Comparison of ENCODE assay signal across 29 mouse cellular contexts in genomic region chr1:181131915-181132314, GRCm38 (mm10). TPM values are rescaled to one million over a fixed set of nuclear protein-coding genes. Genes with fewer than 3 reads are reported as not detected.
DNase-seq lines count a peak whose midpoint lies in the region; ATAC-seq and TF ChIP-seq lines count a peak whose summit lies in the region.
"Had no signal": no experiment of that assay in that cellular context is flagged by ENCODE, and none has a peak within 500 bp of the region (broad histone marks: within the 10 kb centered on the region; RNA-seq: fewer than 3 reads in every experiment).

No protein-coding gene starts in this region.

- no peak overlapping the region for H3K4me3 ChIP-seq in midbrain, embryonic 11.5 days (ENCODE audit: low read depth, low read length)
- no peak overlapping the region for H3K4me3 ChIP-seq in midbrain, embryonic 15.5 days
- no peak overlapping the region for H3K4me3 ChIP-seq in thymus, adult 2 months (ENCODE audit: control insufficient read depth, insufficient read depth, low read length)
- H3K4me3 ChIP-seq: embryonic facial prominence, embryonic 12.5 days; forebrain, embryonic 15.5 days; hindbrain, embryonic 10.5 days; hindbrain, embryonic 15.5 days; kidney, embryonic 15.5 days; layer of hippocampus, adult 2 months; left cerebral cortex, adult 2 months; limb, embryonic 12.5 days; liver, embryonic 15.5 days; lung, embryonic 15.5 days; megakaryocyte, embryonic 14.5 days; midbrain, embryonic 13.5 days; stomach, embryonic 15.5 days had no signal

- H3K27me3 ChIP-seq in midbrain, embryonic 11.5 days (ENCODE audit: control insufficient read depth, insufficient read depth, low read length): no peaks in the 10 kb centered on the region
- no peaks in the 10 kb centered on the region for H3K27me3 ChIP-seq in midbrain, embryonic 15.5 days (replicated peaks)
- no peaks in the 10 kb centered on the region for H3K27me3 ChIP-seq in thymus, adult 2 months (ENCODE audit: control insufficient read depth, insufficient read depth, low read length)
- H3K27me3 ChIP-seq: embryonic facial prominence, embryonic 12.5 days; forebrain, embryonic 15.5 days; hindbrain, embryonic 15.5 days; kidney, embryonic 15.5 days; limb, embryonic 12.5 days; liver, embryonic 15.5 days; lung, embryonic 15.5 days; megakaryocyte, embryonic 14.5 days; midbrain, embryonic 13.5 days; stomach, embryonic 15.5 days had no signal

- H3K36me3 ChIP-seq in midbrain, embryonic 11.5 days (ENCODE audit: control insufficient read depth, insufficient read depth, low read length): peaks cover 12% of the 10 kb centered on the region; the same call in 1 of the 2 replicates
- peaks cover 68% of the 10 kb centered on the region for H3K36me3 ChIP-seq in midbrain, embryonic 15.5 days (replicated peaks)
- H3K36me3 ChIP-seq in thymus, adult 2 months (ENCODE audit: control insufficient read depth, insufficient read depth, low read length): peaks cover 71% of the 10 kb centered on the region

- WGBS in midbrain, embryonic 11.5 days: 91% methylated on average over 6 of the region's 6 CpGs
- 91% methylated on average over 6 of the region's 6 CpGs for WGBS in midbrain, embryonic 15.5 days
- WGBS in thymus, adult 2 months: 98% methylated on average over 6 of the region's 6 CpGs

- H3K4me1 ChIP-seq in midbrain, embryonic 11.5 days (ENCODE audit: control insufficient read depth, insufficient read depth, low read length): no peaks in the 10 kb centered on the region
- H3K4me1 ChIP-seq in midbrain, embryonic 15.5 days: no peaks in the 10 kb centered on the region
- no peaks in the 10 kb centered on the region for H3K4me1 ChIP-seq in thymus, adult 2 months (replicated peaks; ENCODE audit: control insufficient read depth, insufficient read depth, low read length)
- H3K4me1 ChIP-seq: embryonic facial prominence, embryonic 12.5 days; forebrain, embryonic 15.5 days; hindbrain, embryonic 10.5 days; hindbrain, embryonic 15.5 days; kidney, embryonic 15.5 days; limb, embryonic 12.5 days; liver, embryonic 15.5 days; lung, embryonic 15.5 days; midbrain, embryonic 13.5 days; stomach, embryonic 15.5 days had no signal

- no peak overlapping the region for H3K27ac ChIP-seq in midbrain, embryonic 11.5 days (ENCODE audit: low read depth, low read length)
- H3K27ac ChIP-seq in midbrain, embryonic 15.5 days: no peak overlapping the region
- no peak overlapping the region for H3K27ac ChIP-seq in thymus, adult 2 months (ENCODE audit: control insufficient read depth, insufficient read depth, low read length)
- H3K27ac ChIP-seq: embryonic facial prominence, embryonic 12.5 days; forebrain, embryonic 15.5 days; hindbrain, embryonic 10.5 days; hindbrain, embryonic 15.5 days; kidney, embryonic 15.5 days; layer of hippocampus, adult 2 months; left cerebral cortex, adult 2 months; limb, embryonic 12.5 days; liver, embryonic 15.5 days; lung, embryonic 15.5 days; midbrain, embryonic 13.5 days; stomach, embryonic 15.5 days had no signal

- no peaks in the 10 kb centered on the region for H3K9me3 ChIP-seq in midbrain, embryonic 11.5 days (ENCODE audit: control insufficient read depth, low read length)
- no peaks in the 10 kb centered on the region for H3K9me3 ChIP-seq in midbrain, embryonic 15.5 days
- H3K9me3 ChIP-seq: embryonic facial prominence, embryonic 12.5 days; forebrain, embryonic 15.5 days; hindbrain, embryonic 10.5 days; hindbrain, embryonic 15.5 days; kidney, embryonic 15.5 days; limb, embryonic 12.5 days; liver, embryonic 15.5 days; lung, embryonic 15.5 days; megakaryocyte, embryonic 14.5 days; midbrain, embryonic 13.5 days; stomach, embryonic 15.5 days had no signal

- TF ChIP-seq CTCF in thymus, adult 2 months (IDR thresholded peaks at IDR 0.05; ENCODE audit: borderline replicate concordance, control insufficient read depth, extremely low read depth, insufficient read depth, low read length, poor library complexity): no peak

- no peak overlapping the region for H3K9ac ChIP-seq in midbrain, embryonic 11.5 days (ENCODE audit: low read length)
- H3K9ac ChIP-seq in midbrain, embryonic 15.5 days: no peak overlapping the region
- H3K9ac ChIP-seq: embryonic facial prominence, embryonic 12.5 days; forebrain, embryonic 15.5 days; hindbrain, embryonic 15.5 days; kidney, embryonic 15.5 days; limb, embryonic 12.5 days; liver, embryonic 15.5 days; lung, embryonic 15.5 days; midbrain, embryonic 13.5 days; stomach, embryonic 15.5 days had no signal

- ATAC-seq in midbrain, embryonic 11.5 days (ENCODE audit: low FRiP score): no peak
- no peak for ATAC-seq in midbrain, embryonic 15.5 days (replicated peaks)
- ATAC-seq: forebrain, embryonic 15.5 days; inflammation-experienced regulatory T-cells, adult 6 months; midbrain, embryonic 13.5 days had no signal

- H3K4me2 ChIP-seq in midbrain, embryonic 11.5 days: no peak overlapping the region
- no peak overlapping the region for H3K4me2 ChIP-seq in midbrain, embryonic 15.5 days
- H3K4me2 ChIP-seq: embryonic facial prominence, embryonic 12.5 days; forebrain, embryonic 15.5 days; hindbrain, embryonic 15.5 days; kidney, embryonic 15.5 days; limb, embryonic 12.5 days; liver, embryonic 15.5 days; lung, embryonic 15.5 days; midbrain, embryonic 13.5 days; stomach, embryonic 15.5 days had no signal

- no peak for TF ChIP-seq POLR2A in thymus, adult 2 months (IDR thresholded peaks at IDR 0.05; ENCODE audit: control insufficient read depth, extremely low read depth, insufficient read depth, low read length, poor library complexity)

- DNase-seq in midbrain, embryonic 11.5 days (ENCODE audit: low spot score, missing footprints): peak; percentile 4
- DNase-seq in adrenal gland, adult 8-10 months: peak; percentile 77
- peak; percentile 10 for DNase-seq in brain, adult 2 months (ENCODE audit: low read depth, low spot score)
- DNase-seq in lung, postnatal 10 days: no peak
- DNase-seq in gastrocnemius, postnatal 10 days: no peak
- DNase-seq in thymus, adult 2 months: no peak
- DNase-seq: cerebellum, adult 8-10 months; cerebellum, postnatal 25 days; heart, postnatal 14 days; kidney, adult 11 months; kidney, postnatal 36 days; lung, postnatal 4 days; right cerebral cortex, postnatal 25 days; thymus, postnatal 25 days had no signal

RNA-seq across cellular contexts. Expression of gene Nvl, which starts 12.1 kb away (rescaled TPM):
- polyA plus RNA-seq in midbrain, embryonic 11.5 days (2014; fragmentation: Nextera tagmentation; extraction: Ambion mirVana): 35.1 and 36.9 TPM in 2 replicates
- 43.7 and 47.1 TPM in 2 replicates for polyA plus RNA-seq in midbrain, embryonic 15.5 days (2015; fragmentation: Nextera tagmentation; extraction: Ambion mirVana)
- 10 to 100 TPM; 20.1 to 34.9 (median 24.9) TPM for total RNA-seq in adrenal gland, adult 8-10 months (2022)
- total RNA-seq in gastrocnemius, postnatal 10 days (2021): 10 to 100 TPM in 1 of 2 experiments, 1 to 10 TPM in 1; 9.2 to 12.5 TPM
- polyA plus RNA-seq in thymus, adult 2 months (2012; rRNA removed): 21.7 and 24.5 TPM in 2 replicates

RNA-seq across cellular contexts. Expression of gene Cnih4, which starts 12.6 kb away (rescaled TPM):
- polyA plus RNA-seq in midbrain, embryonic 11.5 days (2014; fragmentation: Nextera tagmentation; extraction: Ambion mirVana): 93.6 and 101 TPM in 2 replicates
- polyA plus RNA-seq in midbrain, embryonic 15.5 days (2015; fragmentation: Nextera tagmentation; extraction: Ambion mirVana): 48.2 and 60.8 TPM in 2 replicates
- 10 to 100 TPM; 47.3 to 77.6 (median 60.8) TPM for total RNA-seq in adrenal gland, adult 8-10 months (2022)
- 10 to 100 TPM; 27.5 to 30.9 TPM for total RNA-seq in gastrocnemius, postnatal 10 days (2021)
- polyA plus RNA-seq in thymus, adult 2 months (2012; rRNA removed): 12.6 and 17.1 TPM in 2 replicates

Comparison
In these comparisons a context has a peak if more than half of its experiments do, and no peak if none do; other contexts are left out.
1. DNase-seq: peak in midbrain, embryonic 11.5 days (single experiment), adrenal gland, adult 8-10 months (single experiment) and brain, adult 2 months (single experiment); none in lung, postnatal 10 days (single experiment), gastrocnemius, postnatal 10 days (single experiment) and thymus, adult 2 months (single experiment).